Mouse (Mus musculus): ENCODE results near the gene Scyl1. TPM values are rescaled to one million over a fixed set of nuclear protein-coding genes. Genes with fewer than 3 reads are reported as not detected.
A peak's percentile ranks its signal among the peaks of the same experiment; 100 is the strongest.

Scyl1 gene
- polyA plus RNA-seq, 1 experiment from 2014 or later: 67.4 TPM

DNA sequence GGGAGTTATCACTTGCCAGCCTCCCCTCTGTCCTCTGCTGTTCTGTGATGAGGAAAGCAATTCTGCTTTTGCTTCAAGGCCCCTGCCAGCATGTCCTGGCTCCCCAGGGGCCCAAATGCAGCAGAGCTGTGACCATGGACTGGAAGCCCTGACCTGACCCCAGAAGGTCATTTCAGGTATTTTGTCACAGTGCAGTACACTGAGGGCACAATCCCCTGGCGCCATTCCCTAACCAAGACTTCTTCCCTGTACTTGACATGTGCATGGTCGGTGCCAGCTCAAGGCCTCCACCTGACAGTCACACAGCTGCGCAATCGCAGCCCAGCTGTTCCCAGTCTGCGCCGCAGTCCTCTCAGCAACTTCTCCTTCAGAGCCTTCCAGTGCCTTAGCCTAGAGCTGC lies 8.1 kb downstream of the Scyl1 start:
- Histone ChIP-seq H3K27me3 (ENCODE audit: control insufficient read depth, insufficient read depth, low read length) (no peaks in the 10 kb centered on the region; the same call in 1 of the 2 replicates), H3K4me1 (ENCODE audit: control insufficient read depth, insufficient read depth, low read length) (no peaks in the 10 kb centered on the region), H3K27ac (ENCODE audit: low read depth, low read length) (no peak overlapping the region), H3K36me3 (ENCODE audit: control insufficient read depth, insufficient read depth, low read length) (peaks cover 38% of the 10 kb centered on the region), H3K9me3 (ENCODE audit: control insufficient read depth, low read length) (no peaks in the 10 kb centered on the region), H3K9ac (ENCODE audit: low read length) (no peak overlapping the region), H3K4me2 (ENCODE audit: low read depth) (no peak overlapping the region), H3K4me3 (ENCODE audit: low read depth, low read length) (no peak overlapping the region)
- ATAC-seq (ENCODE audit: insufficient read depth, low FRiP score, low TSS enrichment): no peak
- no peak for DNase-seq (ENCODE audit: low spot score)
- 94% methylated on average over 6 of the region's 6 CpGs for WGBS

DNA sequence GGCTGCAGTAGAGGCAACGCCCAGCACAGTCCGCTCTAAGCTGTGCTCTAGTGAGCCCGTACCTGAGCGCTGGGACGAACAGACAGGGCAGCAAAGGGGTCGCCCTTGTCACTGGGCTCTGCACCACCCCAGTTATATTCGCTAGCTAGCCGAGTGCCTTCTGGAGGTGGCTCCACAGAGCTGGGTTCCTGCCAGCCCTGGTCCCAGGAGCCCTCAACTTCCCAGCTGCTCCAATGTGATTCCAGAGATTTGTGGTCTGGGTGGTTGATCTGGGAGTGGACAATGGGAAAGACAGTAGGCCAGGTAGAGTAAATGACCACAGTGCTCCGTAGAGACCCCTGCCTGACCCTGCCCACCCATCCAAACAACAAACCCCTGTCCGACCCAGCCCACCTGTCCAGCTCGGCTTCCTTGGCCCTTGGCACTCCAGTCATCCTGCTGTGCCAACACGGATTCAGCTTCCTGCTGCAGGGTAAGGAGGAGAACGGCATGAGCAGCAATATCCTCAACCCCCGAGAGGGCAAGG lies 12.3 kb downstream of the Scyl1 start:
- no peak overlapping the region for H3K9ac ChIP-seq (ENCODE audit: low read length)
- peaks cover 30% of the 10 kb centered on the region for H3K36me3 ChIP-seq (ENCODE audit: control insufficient read depth, insufficient read depth, low read length)
- no peaks in the 10 kb centered on the region for H3K9me3 ChIP-seq (ENCODE audit: control insufficient read depth, low read length)
- WGBS: 91% methylated on average over 14 of the region's 14 CpGs
- peaks cover 10% of the 10 kb centered on the region; the same call in 1 of the 2 replicates for H3K4me1 ChIP-seq (ENCODE audit: control insufficient read depth, insufficient read depth, low read length)
- DNase-seq (ENCODE audit: low spot score) (no peak), ATAC-seq (ENCODE audit: insufficient read depth, low FRiP score, low TSS enrichment) (no peak)
- H3K27ac ChIP-seq (ENCODE audit: low read depth, low read length): no peak overlapping the region
- peaks cover 20% of the 10 kb centered on the region for H3K27me3 ChIP-seq (ENCODE audit: control insufficient read depth, insufficient read depth, low read length)
- H3K4me2 ChIP-seq (ENCODE audit: low read depth): no peak overlapping the region
- H3K4me3 ChIP-seq (ENCODE audit: low read depth, low read length): no peak overlapping the region

DNA sequence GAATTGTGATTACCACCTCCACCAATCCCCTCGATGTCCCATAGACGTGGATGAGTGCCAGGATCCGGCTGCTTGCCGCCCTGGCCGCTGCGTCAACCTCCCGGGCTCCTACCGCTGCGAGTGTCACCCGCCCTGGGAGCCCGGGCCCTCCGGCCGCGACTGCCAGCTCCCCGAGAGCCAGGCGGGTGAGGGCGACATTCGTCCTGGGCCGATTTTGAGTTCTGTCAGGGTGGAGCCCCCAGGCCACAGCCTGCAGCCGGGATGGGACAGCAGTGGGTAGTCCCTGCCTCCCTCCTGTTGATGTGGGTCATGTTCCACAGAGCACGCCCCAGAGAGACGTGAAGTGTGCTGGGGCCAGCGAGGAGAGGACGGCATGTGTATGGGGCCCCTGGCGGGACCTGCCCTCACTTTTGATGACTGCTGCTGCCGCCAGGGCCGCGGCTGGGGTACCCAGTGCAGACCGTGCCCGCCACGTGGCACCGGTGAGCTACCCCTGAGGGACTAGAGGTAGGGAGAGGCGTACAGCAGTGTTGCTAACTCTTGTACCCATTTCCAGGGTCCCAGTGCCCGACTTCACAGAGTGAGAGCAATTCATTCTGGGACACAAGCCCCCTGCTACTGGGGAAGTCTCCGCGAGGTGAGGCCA lies 14.1 kb downstream of the Scyl1 start:
- 14% methylated on average over 33 of the region's 36 CpGs for WGBS
- ATAC-seq (ENCODE audit: insufficient read depth, low FRiP score, low TSS enrichment) (no peak), DNase-seq (ENCODE audit: low spot score) (no peak)
- Histone ChIP-seq H3K4me1 (ENCODE audit: control insufficient read depth, insufficient read depth, low read length) (peaks cover 10% of the 10 kb centered on the region; the same call in 1 of the 2 replicates), H3K4me3 (ENCODE audit: low read depth, low read length) (peak overlapping the region; percentile 25), H3K4me2 (ENCODE audit: low read depth) (peak overlapping the region; percentile 31), H3K9me3 (ENCODE audit: control insufficient read depth, low read length) (no peaks in the 10 kb centered on the region), H3K36me3 (ENCODE audit: control insufficient read depth, insufficient read depth, low read length) (peaks cover 26% of the 10 kb centered on the region), H3K27me3 (ENCODE audit: control insufficient read depth, insufficient read depth, low read length) (peaks cover 32% of the 10 kb centered on the region), H3K27ac (ENCODE audit: low read depth, low read length) (no peak overlapping the region), H3K9ac (ENCODE audit: low read length) (peak overlapping the region; percentile 18; the same call in 1 of the 2 replicates)

DNA sequence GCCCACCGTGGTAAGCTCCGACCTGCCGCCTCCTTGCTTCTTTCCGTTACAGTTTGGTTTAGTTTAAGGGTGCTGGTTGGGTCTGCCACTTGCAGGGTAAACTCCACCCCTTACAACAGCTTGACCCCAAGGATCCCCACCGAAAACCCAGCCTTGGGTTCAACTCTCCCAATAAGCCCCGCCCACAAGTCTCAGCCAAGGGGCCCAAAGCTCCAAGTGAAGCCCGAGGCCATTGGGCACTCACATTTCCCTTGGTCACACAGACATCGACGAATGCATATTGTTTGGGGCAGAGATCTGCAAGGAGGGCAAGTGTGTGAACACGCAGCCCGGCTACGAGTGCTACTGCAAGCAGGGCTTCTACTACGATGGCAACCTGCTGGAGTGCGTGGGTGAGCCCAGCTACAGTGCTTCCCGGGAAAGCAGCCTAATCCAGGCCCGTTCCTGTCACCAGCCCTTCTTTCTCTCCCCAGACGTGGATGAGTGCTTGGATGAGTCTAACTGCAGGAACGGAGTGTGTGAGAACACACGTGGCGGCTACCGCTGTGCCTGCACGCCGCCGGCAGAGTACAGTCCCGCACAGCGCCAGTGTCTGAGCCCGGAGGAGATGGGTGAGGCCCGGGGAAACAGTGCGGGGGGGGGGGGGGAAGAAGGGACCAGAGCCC lies 14.8 kb downstream of the Scyl1 start:
- Histone ChIP-seq H3K4me2 (ENCODE audit: low read depth) (peak overlapping the region; percentile 31), H3K9me3 (ENCODE audit: control insufficient read depth, low read length) (no peaks in the 10 kb centered on the region), H3K27me3 (ENCODE audit: control insufficient read depth, insufficient read depth, low read length) (peaks cover 38% of the 10 kb centered on the region), H3K36me3 (ENCODE audit: control insufficient read depth, insufficient read depth, low read length) (peaks cover 24% of the 10 kb centered on the region), H3K27ac (ENCODE audit: low read depth, low read length) (no peak overlapping the region), H3K4me1 (ENCODE audit: control insufficient read depth, insufficient read depth, low read length) (peaks cover 12% of the 10 kb centered on the region; the same call in 1 of the 2 replicates), H3K9ac (ENCODE audit: low read length) (peak overlapping the region; percentile 18), H3K4me3 (ENCODE audit: low read depth, low read length) (peak overlapping the region; percentile 25)
- WGBS: 6% methylated on average over 27 of the region's 29 CpGs
- ATAC-seq (ENCODE audit: insufficient read depth, low FRiP score, low TSS enrichment): no peak
- peak; percentile 44 for DNase-seq (ENCODE audit: low spot score)

- no peak for DNase-seq (ENCODE audit: low spot score)
- Histone ChIP-seq H3K27me3 (ENCODE audit: control insufficient read depth, insufficient read depth, low read length) (peaks cover 46% of the 10 kb centered on the region), H3K4me1 (ENCODE audit: control insufficient read depth, insufficient read depth, low read length) (peaks cover 8% of the 10 kb centered on the region; the same call in 1 of the 2 replicates), H3K4me3 (ENCODE audit: low read depth, low read length) (no peak overlapping the region), H3K4me2 (ENCODE audit: low read depth) (no peak overlapping the region), H3K36me3 (ENCODE audit: control insufficient read depth, insufficient read depth, low read length) (no peaks in the 10 kb centered on the region), H3K9ac (ENCODE audit: low read length) (no peak overlapping the region), H3K9me3 (ENCODE audit: control insufficient read depth, low read length) (no peaks in the 10 kb centered on the region; the same call in 1 of the 2 replicates), H3K27ac (ENCODE audit: low read depth, low read length) (no peak overlapping the region)
- WGBS: 4% methylated on average over 20 of the region's 20 CpGs
- ATAC-seq (ENCODE audit: insufficient read depth, low FRiP score, low TSS enrichment): no peak
Measured at GRCm38 (mm10) chr19:5751742-5752141, 19.5 kb downstream of the Scyl1 start.

DNA sequence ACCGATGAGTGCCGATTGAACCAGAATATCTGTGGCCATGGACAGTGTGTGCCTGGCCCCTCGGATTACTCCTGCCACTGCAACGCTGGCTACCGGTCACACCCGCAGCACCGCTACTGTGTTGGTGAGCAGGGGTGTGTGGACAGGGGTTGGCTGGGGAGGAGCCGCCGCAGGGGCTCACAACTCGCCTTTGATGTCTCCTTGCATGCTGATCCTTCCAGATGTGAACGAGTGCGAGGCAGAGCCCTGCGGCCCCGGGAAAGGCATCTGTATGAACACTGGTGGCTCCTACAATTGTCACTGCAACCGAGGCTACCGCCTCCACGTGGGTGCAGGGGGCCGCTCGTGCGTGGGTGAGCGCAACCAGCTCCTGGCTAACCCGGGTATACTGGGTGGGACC lies 20.3 kb downstream of the Scyl1 start:
- ATAC-seq (ENCODE audit: insufficient read depth, low FRiP score, low TSS enrichment) (no peak), DNase-seq (ENCODE audit: low spot score) (no peak)
- Histone ChIP-seq H3K9ac (ENCODE audit: low read length) (no peak overlapping the region), H3K4me1 (ENCODE audit: control insufficient read depth, insufficient read depth, low read length) (peaks cover 10% of the 10 kb centered on the region), H3K4me3 (ENCODE audit: low read depth, low read length) (no peak overlapping the region; the same call in 1 of the 2 replicates), H3K36me3 (ENCODE audit: control insufficient read depth, insufficient read depth, low read length) (no peaks in the 10 kb centered on the region), H3K27me3 (ENCODE audit: control insufficient read depth, insufficient read depth, low read length) (peaks cover 48% of the 10 kb centered on the region), H3K4me2 (ENCODE audit: low read depth) (no peak overlapping the region), H3K27ac (ENCODE audit: low read depth, low read length) (no peak overlapping the region), H3K9me3 (ENCODE audit: control insufficient read depth, low read length) (no peaks in the 10 kb centered on the region; the same call in 1 of the 2 replicates)
- WGBS: 5% methylated on average over 22 of the region's 22 CpGs

GRCm38 (mm10) chr19:5749476-5749875 lies 21.7 kb downstream of the Scyl1 start:
- no peak overlapping the region for H3K9ac ChIP-seq (ENCODE audit: low read length)
- H3K9me3 ChIP-seq (ENCODE audit: control insufficient read depth, low read length): no peaks in the 10 kb centered on the region; the same call in 1 of the 2 replicates
- ATAC-seq (ENCODE audit: insufficient read depth, low FRiP score, low TSS enrichment): no peak
- H3K4me2 ChIP-seq (ENCODE audit: low read depth): no peak overlapping the region
- no peak for DNase-seq (ENCODE audit: low spot score)
- 90% methylated on average over 6 of the region's 6 CpGs for WGBS
- H3K4me3 ChIP-seq (ENCODE audit: low read depth, low read length): no peak overlapping the region
- peaks cover 16% of the 10 kb centered on the region for H3K4me1 ChIP-seq (ENCODE audit: control insufficient read depth, insufficient read depth, low read length)
- peaks cover 57% of the 10 kb centered on the region for H3K27me3 ChIP-seq (ENCODE audit: control insufficient read depth, insufficient read depth, low read length)
- H3K36me3 ChIP-seq (ENCODE audit: control insufficient read depth, insufficient read depth, low read length): no peaks in the 10 kb centered on the region
- H3K27ac ChIP-seq (ENCODE audit: low read depth, low read length): no peak overlapping the region

- no peak for DNase-seq (ENCODE audit: low spot score)
- Histone ChIP-seq H3K9ac (ENCODE audit: low read length) (no peak overlapping the region), H3K27ac (ENCODE audit: low read depth, low read length) (no peak overlapping the region), H3K27me3 (ENCODE audit: control insufficient read depth, insufficient read depth, low read length) (peaks cover 61% of the 10 kb centered on the region), H3K4me1 (ENCODE audit: control insufficient read depth, insufficient read depth, low read length) (peaks cover 24% of the 10 kb centered on the region), H3K4me3 (ENCODE audit: low read depth, low read length) (no peak overlapping the region), H3K36me3 (ENCODE audit: control insufficient read depth, insufficient read depth, low read length) (no peaks in the 10 kb centered on the region), H3K9me3 (ENCODE audit: control insufficient read depth, low read length) (no peaks in the 10 kb centered on the region; the same call in 1 of the 2 replicates), H3K4me2 (ENCODE audit: low read depth) (no peak overlapping the region)
- ATAC-seq (ENCODE audit: insufficient read depth, low FRiP score, low TSS enrichment): no peak
- WGBS: 31% methylated on average over 12 of the region's 12 CpGs
Measured at GRCm38 (mm10) chr19:5746907-5747363, 24.3 kb downstream of the Scyl1 start.

All from neural tube, embryonic 11.5 days (tissue).